Mouse (Mus musculus): ENCODE data around the gene Hhat.

DNA sequence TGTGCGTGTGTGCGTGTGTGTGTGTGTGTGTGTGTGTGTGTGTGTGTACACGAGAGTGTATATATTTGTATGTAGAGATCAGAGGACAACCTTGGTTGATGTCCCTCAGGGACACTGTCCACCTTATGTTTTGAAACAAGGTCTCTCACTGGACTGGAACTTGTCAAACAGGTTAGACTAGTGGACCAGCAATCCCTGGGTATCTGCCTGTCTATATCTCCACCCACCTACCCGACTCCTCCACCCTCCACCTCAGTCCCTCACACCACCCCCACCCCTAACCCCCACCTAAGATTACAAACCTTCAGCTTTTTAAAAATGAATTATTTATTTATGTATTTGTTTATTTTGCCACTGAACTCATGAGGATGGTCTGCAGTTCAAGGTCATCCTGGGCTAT lies 16.8 kb downstream of the Hhat start:
- TF ChIP-seq EP300 (IDR thresholded peaks at IDR 0.05; ENCODE audit: low read depth) (no peak), CTCF (IDR thresholded peaks at IDR 0.05; ENCODE audit: low read depth) (no peak)

Data from heart, postnatal 0 days (tissue).